Mouse (Mus musculus) liver, postnatal 0 days (tissue): ENCODE measurements around the gene Gse1.
A peak's percentile ranks its signal among the peaks of the same experiment; 100 is the strongest.

Experiments used
- CTCF ChIP-seq: sonication (generic); IDR thresholded peaks from 2 replicates; pipeline ENCODE4 v1.5.1; 2016; ENCODE audit warnings: antibody characterized with exemption, low read depth
- EP300 ChIP-seq: IDR thresholded peaks from 2 replicates; pipeline ENCODE4 v1.6.1; 2016; ENCODE audit warnings: antibody characterized with exemption, low read depth, mild to moderate bottlenecking

DNA sequence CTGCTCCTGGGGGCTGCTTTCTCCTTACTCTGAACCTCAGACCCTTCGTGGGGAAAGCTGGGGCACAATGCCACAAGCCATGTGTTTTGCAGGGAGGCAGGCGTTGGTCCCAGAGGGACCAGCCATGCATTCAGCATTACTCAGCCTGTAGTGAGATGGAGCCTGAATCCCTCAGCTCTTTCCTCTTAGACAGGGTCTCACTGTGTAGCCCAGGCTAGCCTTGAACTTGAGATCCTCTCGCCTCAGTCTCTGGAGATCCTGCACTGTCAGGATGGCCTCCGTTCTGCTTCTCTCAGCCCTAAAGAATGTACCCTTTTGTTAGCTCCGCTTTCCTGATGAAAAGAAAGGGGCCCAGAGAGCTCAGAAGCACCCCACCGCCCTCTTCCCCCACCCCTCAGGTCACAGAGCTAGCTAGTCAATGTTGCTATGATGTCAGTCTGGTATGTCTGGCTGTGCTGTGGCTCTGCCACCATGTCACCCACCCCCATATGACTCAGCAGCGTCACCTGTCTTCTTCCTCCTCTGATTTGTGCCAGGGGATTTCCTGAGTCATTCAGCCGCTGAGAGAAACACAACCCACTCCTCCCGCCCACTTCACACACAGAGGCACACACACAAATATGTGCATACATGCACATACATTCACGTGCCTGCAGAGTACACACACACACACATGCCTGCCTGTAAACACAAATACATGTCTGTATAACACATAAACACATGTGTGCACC is 2.7 kb upstream of the Gse1 start:
- TF ChIP-seq CTCF, result 0 out of 2 replicates have a peak, but pooled peaks have one; percentile 4
- no peak for TF ChIP-seq EP300
